Mouse (Mus musculus) cortical plate, adult 2 months (tissue): ENCODE results near the gene Arhgef18.

Experiments used
- CTCF ChIP-seq: fragments of 200-500 bp; IDR thresholded peaks from 2 replicates; pipeline ENCODE4 v1.5.1; 2011; ENCODE audit warnings: mild to moderate bottlenecking, control low read depth, low read length; ENCODE audit not compliant: insufficient read depth; ENCODE audit errors: extremely low read depth
- POLR2A ChIP-seq: fragments of 200-500 bp; IDR thresholded peaks from 2 replicates; pipeline ENCODE4 v1.6.1; 2011; ENCODE audit warnings: mild to moderate bottlenecking, low read length, control low read depth; ENCODE audit not compliant: insufficient read depth; ENCODE audit errors: extremely low read depth

DNA sequence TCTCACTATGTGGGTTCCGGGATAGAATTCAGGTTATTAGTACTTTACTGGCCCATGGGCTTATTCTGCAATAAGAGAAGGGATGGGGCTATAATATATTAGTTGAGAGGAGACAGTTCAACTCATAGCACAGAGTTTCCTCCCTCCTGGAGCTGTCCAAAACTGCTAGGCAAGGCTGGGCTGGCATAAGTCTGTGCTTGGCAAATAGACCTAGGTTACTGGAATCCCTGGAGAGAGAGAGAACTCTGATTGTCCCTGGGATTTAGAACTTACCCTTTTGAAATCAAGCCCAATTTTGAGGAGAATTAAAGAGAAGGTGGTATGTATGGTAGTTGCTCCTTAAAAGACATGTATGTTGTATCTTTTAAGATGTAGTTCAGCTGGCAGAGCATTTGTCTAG lies 3.3 kb upstream of the Arhgef18 start:
- TF ChIP-seq CTCF (no peak), POLR2A (no peak)
